In genomic region chr1:92360255-92360654, GRCm38 (mm10) we compare ENCODE assay signal across 8 mouse cellular contexts.
DNase-seq lines count a peak whose midpoint lies in the region; ATAC-seq and TF ChIP-seq lines count a peak whose summit lies in the region.

No protein-coding gene starts in this region.

- ATAC-seq in forebrain, embryonic 11.5 days (replicated peaks; ENCODE audit: low FRiP score), result no peak
- no peak for ATAC-seq in forebrain, embryonic 16.5 days
- no peak for ATAC-seq in embryonic facial prominence, embryonic 11.5 days (replicated peaks; ENCODE audit: insufficient number of reproducible peaks, low FRiP score, low TSS enrichment, low read depth)

- no peaks in the 10 kb centered on the region for H3K4me1 ChIP-seq in forebrain, embryonic 11.5 days (replicated peaks; ENCODE audit: control insufficient read depth, insufficient read depth, low read length)
- H3K4me1 ChIP-seq in forebrain, embryonic 16.5 days (replicated peaks; ENCODE audit: control insufficient read depth, insufficient read depth, low read length), result no peaks in the 10 kb centered on the region
- no peaks in the 10 kb centered on the region; the same call in 1 of the 2 replicates for H3K4me1 ChIP-seq in bone marrow, adult 2 months (ENCODE audit: control insufficient read depth, insufficient read depth, low read length)
- H3K4me1 ChIP-seq in embryonic facial prominence, embryonic 11.5 days (ENCODE audit: control insufficient read depth, insufficient read depth, low read length), result no peaks in the 10 kb centered on the region

- H3K9ac ChIP-seq in forebrain, embryonic 11.5 days (ENCODE audit: low read length), result no peak overlapping the region
- no peak overlapping the region for H3K9ac ChIP-seq in forebrain, embryonic 16.5 days (replicated peaks; ENCODE audit: low read depth, low read length)
- no peak overlapping the region for H3K9ac ChIP-seq in embryonic facial prominence, embryonic 11.5 days (replicated peaks; ENCODE audit: low read length)

- H3K27ac ChIP-seq in forebrain, embryonic 11.5 days (ENCODE audit: low read depth, low read length), result no peak overlapping the region
- no peak overlapping the region for H3K27ac ChIP-seq in forebrain, embryonic 16.5 days (ENCODE audit: low read length)
- no peak overlapping the region for H3K27ac ChIP-seq in bone marrow, adult 2 months (ENCODE audit: control insufficient read depth, insufficient read depth, low read depth, low read length, poor library complexity)
- no peak overlapping the region for H3K27ac ChIP-seq in embryonic facial prominence, embryonic 11.5 days (replicated peaks; ENCODE audit: low read depth, low read length)

- peak; percentile 82 for DNase-seq in forebrain, embryonic 11.5 days (ENCODE audit: low spot score)
- DNase-seq in embryonic facial prominence, embryonic 11.5 days (ENCODE audit: low spot score), result peak; percentile 66
- DNase-seq in large intestine, adult 2 months (ENCODE audit: low read depth, low spot score), result peak; percentile 18
- DNase-seq in lung, postnatal 10 days, result peak; percentile 79
- DNase-seq in spleen, postnatal 10 days (ENCODE audit: low spot score in 2 of 2), result peak; percentile 30 to 67

- no peak overlapping the region for H3K4me2 ChIP-seq in forebrain, embryonic 11.5 days (ENCODE audit: low read depth, low read length, severe bottlenecking)
- no peak overlapping the region for H3K4me2 ChIP-seq in forebrain, embryonic 16.5 days (ENCODE audit: low read length)
- H3K4me2 ChIP-seq in embryonic facial prominence, embryonic 11.5 days (ENCODE audit: low read depth, low read length), result no peak overlapping the region

- H3ac ChIP-seq in C2C12 (ENCODE audit: control insufficient read depth, insufficient read length, low read depth), result no peak overlapping the region

- TF ChIP-seq POLR2A in bone marrow, adult 2 months (IDR thresholded peaks at IDR 0.05; ENCODE audit: borderline replicate concordance, control insufficient read depth, low read depth, low read length), result no peak

- no peaks in the 10 kb centered on the region for H3K79me2 ChIP-seq in C2C12 (ENCODE audit: control insufficient read depth, insufficient read depth)

- no peaks in the 10 kb centered on the region for H3K27me3 ChIP-seq in forebrain, embryonic 11.5 days (ENCODE audit: control insufficient read depth, insufficient read depth, low read length)
- H3K27me3 ChIP-seq in forebrain, embryonic 16.5 days (replicated peaks; ENCODE audit: control insufficient read depth, insufficient read depth, low read length), result no peaks in the 10 kb centered on the region
- no peaks in the 10 kb centered on the region for H3K27me3 ChIP-seq in C2C12 (ENCODE audit: control insufficient read depth, insufficient read depth, insufficient read length)
- H3K27me3 ChIP-seq in embryonic facial prominence, embryonic 11.5 days (ENCODE audit: control insufficient read depth, insufficient read depth, low read length), result no peaks in the 10 kb centered on the region

- no peaks in the 10 kb centered on the region for H3K9me3 ChIP-seq in forebrain, embryonic 11.5 days (ENCODE audit: control insufficient read depth, low read length)
- no peaks in the 10 kb centered on the region for H3K9me3 ChIP-seq in forebrain, embryonic 16.5 days (ENCODE audit: control insufficient read depth, low read length)
- no peaks in the 10 kb centered on the region for H3K9me3 ChIP-seq in embryonic facial prominence, embryonic 11.5 days (replicated peaks; ENCODE audit: control insufficient read depth, low read length)

- H3K36me3 ChIP-seq in forebrain, embryonic 11.5 days (ENCODE audit: control insufficient read depth, insufficient read depth, low read length), result no peaks in the 10 kb centered on the region
- no peaks in the 10 kb centered on the region for H3K36me3 ChIP-seq in forebrain, embryonic 16.5 days (ENCODE audit: control insufficient read depth, insufficient read depth)
- no peaks in the 10 kb centered on the region for H3K36me3 ChIP-seq in C2C12 (ENCODE audit: control insufficient read depth, insufficient read depth)
- H3K36me3 ChIP-seq in embryonic facial prominence, embryonic 11.5 days (replicated peaks; ENCODE audit: control insufficient read depth, insufficient read depth, low read depth, low read length), result no peaks in the 10 kb centered on the region

- peak; percentile 73 for TF ChIP-seq CTCF in C2C12 (IDR thresholded peaks at IDR 0.05; ENCODE audit: control insufficient read depth, insufficient read depth, insufficient read length)
- peak; percentile 71 for TF ChIP-seq CTCF in bone marrow, adult 2 months (IDR thresholded peaks at IDR 0.05; ENCODE audit: control insufficient read depth, insufficient read depth, low read length)

- no peak overlapping the region for H3K4me3 ChIP-seq in forebrain, embryonic 11.5 days (ENCODE audit: low read depth, low read length)
- H3K4me3 ChIP-seq in forebrain, embryonic 16.5 days (replicated peaks; ENCODE audit: low read length), result no peak overlapping the region
- no peak overlapping the region for H3K4me3 ChIP-seq in C2C12 (ENCODE audit: insufficient read depth, poor library complexity, severe bottlenecking)
- H3K4me3 ChIP-seq in bone marrow, adult 2 months (replicated peaks; ENCODE audit: control insufficient read depth, low read depth, low read length), result no peak overlapping the region
- no peak overlapping the region for H3K4me3 ChIP-seq in embryonic facial prominence, embryonic 11.5 days (ENCODE audit: low read depth, low read length)

- H3K79me3 ChIP-seq in C2C12 (ENCODE audit: low read depth), result no peaks in the 10 kb centered on the region

- WGBS in forebrain, embryonic 11.5 days, result 16% methylated on average over 7 of the region's 7 CpGs
- WGBS in forebrain, embryonic 16.5 days, result 10% methylated on average over 7 of the region's 7 CpGs
- WGBS in bone marrow, adult 2 months, result 10% methylated on average over 7 of the region's 7 CpGs
- 14% methylated on average over 7 of the region's 7 CpGs for WGBS in embryonic facial prominence, embryonic 11.5 days
- whole genome bisulfite sequencing in large intestine, adult 2 months, result 12% methylated on average over 7 of the region's 7 CpGs

TF ChIP-seq in C2C12, 6 proteins besides CTCF, POLR2A, EP300 and RAD21:
- TF ChIP-seq MYOD1 (IDR thresholded peaks at IDR 0.05; ENCODE audit: control insufficient read depth, insufficient read length, low read depth), result no peak
- no peak for TF ChIP-seq USF1 (IDR thresholded peaks at IDR 0.05; ENCODE audit: low read depth)
- TF ChIP-seq FOSL1 (IDR thresholded peaks at IDR 0.05; ENCODE audit: insufficient read depth, low read length, poor library complexity, severe bottlenecking), result no peak
- TF ChIP-seq MAX (IDR thresholded peaks at IDR 0.05), result no peak
- no peak for TF ChIP-seq CEBPB (IDR thresholded peaks at IDR 0.05; ENCODE audit: low read depth)
- TF ChIP-seq MYOG (IDR thresholded peaks at IDR 0.05; ENCODE audit: control insufficient read depth, extremely low read depth, insufficient read length), result no peak

Comparison
In these comparisons a context has a peak if more than half of its experiments do, and no peak if none do; other contexts are left out.
1. DNase-seq: peak in every context shown above with its lines; median percentile 82 in forebrain, embryonic 11.5 days; 79 in lung, postnatal 10 days; 66 in embryonic facial prominence, embryonic 11.5 days; 48 in spleen, postnatal 10 days; 18 in large intestine, adult 2 months.